Mouse (Mus musculus) thymus, adult 2 months (tissue): ENCODE measurements at regions not wholly inside any gene's neighbourhood (a gene's known extent, or its start where the extent isn't known, plus 50 kb on each side); places are given as distances from the start of the nearest gene placed in this dataset.

ENCODE experiments used
- DNase-seq: peaks from one replicate; pipeline ENCODE4 v3.0.0; 2021
- H3K27ac ChIP-seq: fragments of 200-500 bp; 2 replicates; pipeline ENCODE4 v1.5.1; 2012; ENCODE audit warnings: low read length, control low read depth; ENCODE audit not compliant: control insufficient read depth, insufficient read depth
- H3K27me3 ChIP-seq: fragments of 200-500 bp; 2 replicates; pipeline ENCODE4 v1.6.1; 2012; ENCODE audit warnings: mild to moderate bottlenecking, low read length, moderate library complexity, mixed read lengths; ENCODE audit not compliant: control insufficient read depth, insufficient read depth
- H3K36me3 ChIP-seq: fragments of 200-500 bp; 2 replicates; pipeline ENCODE4 v1.6.1; 2012; ENCODE audit warnings: mild to moderate bottlenecking, low read length, moderate library complexity; ENCODE audit not compliant: control insufficient read depth, insufficient read depth
- H3K4me1 ChIP-seq: fragments of 200-500 bp; replicated peaks from 2 replicates; pipeline ENCODE4 v1.6.1; 2012; ENCODE audit warnings: low read length; ENCODE audit not compliant: control insufficient read depth, insufficient read depth
- H3K4me3 ChIP-seq: fragments of 200-500 bp; 2 replicates; pipeline ENCODE4 v1.5.1; 2012; ENCODE audit warnings: mild to moderate bottlenecking, low read length, control low read depth, moderate library complexity; ENCODE audit not compliant: control insufficient read depth, insufficient read depth
- CTCF ChIP-seq: fragments of 200-500 bp; IDR thresholded peaks from 2 replicates; pipeline ENCODE4 v1.5.1; 2012; ENCODE audit warnings: mild to moderate bottlenecking, control low read depth, low read length, moderate library complexity, borderline replicate concordance; ENCODE audit not compliant: control insufficient read depth, poor library complexity, insufficient read depth; ENCODE audit errors: extremely low read depth
- POLR2A ChIP-seq: fragments of 200-500 bp; IDR thresholded peaks from 2 replicates; pipeline ENCODE4 v1.6.1; 2012; ENCODE audit warnings: mild to moderate bottlenecking, low read length, control low read depth, moderate library complexity; ENCODE audit not compliant: control insufficient read depth, poor library complexity, insufficient read depth; ENCODE audit errors: extremely low read depth
- WGBS: fragments of 180-500 bp; shearing (Covaris S2); methylation state at CpG from one replicate; pipeline ENCODE4 v1.1.7; 2018; 5-methylcytosine and 5-hydroxymethylcytosine counted together

- Histone ChIP-seq H3K4me1 (no peaks in the 10 kb centered on the region), H3K36me3 (no peaks in the 10 kb centered on the region), H3K27me3 (no peaks in the 10 kb centered on the region), H3K4me3 (no peak overlapping the region), H3K27ac (no peak overlapping the region)
- 88% methylated on average over 3 of the region's 3 CpGs for WGBS
- no peak for DNase-seq
- TF ChIP-seq POLR2A = no peak
- no peak for TF ChIP-seq CTCF
Observed at GRCm38 (mm10) chr13:15950885-15951610, 60.6 kb upstream of the Inhba start.
